Mouse (Mus musculus) heart, embryonic 15.5 days (tissue): ENCODE measurements around the gene Usp12. TPM values are rescaled to one million over a fixed set of nuclear protein-coding genes. Genes with fewer than 3 reads are reported as not detected.
"Not testable (repeated sequence)": the region's sequence is repeated elsewhere in the genome, so short reads cannot be mapped to it uniquely, and the experiment has no call there.

Source experiments
- ATAC-seq: fragments of 200-750 bp; cut with Nextera tagmentation; replicated peaks from 2 replicates; pipeline ENCODE4 v1.8.0; 2017; ENCODE audit warnings: low read depth, moderate TSS enrichment; ENCODE audit not compliant: insufficient number of reproducible peaks, insufficient read depth, low FRiP score
- H3K27ac ChIP-seq: fragments of 300-500 bp; sonication (generic); 2 replicates; pipeline ENCODE4 v1.5.1; 2015; ENCODE audit warnings: mild to moderate bottlenecking, inconsistent platforms
- H3K27me3 ChIP-seq: fragments of 300-500 bp; sonication (generic); 2 replicates; pipeline ENCODE4 v1.6.1; 2015; ENCODE audit warnings: inconsistent platforms
- H3K36me3 ChIP-seq: fragments of 300-500 bp; sonication (generic); 2 replicates; pipeline ENCODE4 v1.6.1; 2015; ENCODE audit warnings: mild to moderate bottlenecking, inconsistent platforms
- H3K4me1 ChIP-seq: fragments of 300-500 bp; sonication (generic); replicated peaks from 2 replicates; pipeline ENCODE4 v1.6.1; 2015; ENCODE audit warnings: inconsistent platforms
- H3K4me2 ChIP-seq: fragments of 300-500 bp; sonication (generic); 2 replicates; pipeline ENCODE4 v1.6.1; 2015; ENCODE audit warnings: inconsistent platforms, mild to moderate bottlenecking, moderate library complexity
- H3K4me3 ChIP-seq: fragments of 300-500 bp; sonication (generic); 2 replicates; pipeline ENCODE4 v1.5.1; 2015; ENCODE audit warnings: mild to moderate bottlenecking, inconsistent platforms
- H3K9ac ChIP-seq: fragments of 300-500 bp; sonication (generic); 2 replicates; pipeline ENCODE4 v1.6.1; 2015; ENCODE audit warnings: mild to moderate bottlenecking, inconsistent platforms
- H3K9me3 ChIP-seq: fragments of 300-500 bp; sonication (generic); replicated peaks from 2 replicates; pipeline ENCODE4 v1.6.1; 2016; ENCODE audit warnings: inconsistent platforms
- WGBS: fragments of 180-500 bp; shearing (Covaris S2); methylation state at CpG from one replicate; pipeline ENCODE4 v1.1.7; 2015; ENCODE audit warnings: mixed read lengths; 5-methylcytosine and 5-hydroxymethylcytosine counted together
- polyA plus RNA-seq: library from polyadenylated mRNA; unstranded; fragments of >200 nt; fragmentation: Nextera tagmentation; extraction: Ambion mirVana; gene quantifications from 2 replicates; pipeline ENCODE4 v1.2.1, GENCODE M21; 2015

The Usp12 gene
- polyA plus RNA-seq, 1 experiment from 2014 or later, result 9.0 TPM

GRCm38 (mm10) chr5:146736970-146737495 is 57.8 kb downstream of the Usp12 start:
- Histone ChIP-seq H3K27me3 (no peaks in the 10 kb centered on the region), H3K4me2 (no peak overlapping the region), H3K36me3 (peaks cover 45% of the 10 kb centered on the region), H3K4me3 (no peak overlapping the region), H3K27ac (no peak overlapping the region), H3K9me3 (no peaks in the 10 kb centered on the region), H3K9ac (no peak overlapping the region), H3K4me1 (no peaks in the 10 kb centered on the region)
- no peak for ATAC-seq
- 73% methylated on average over 9 of the region's 9 CpGs for WGBS

- no peak overlapping the region for H3K4me2 ChIP-seq
- H3K27me3 ChIP-seq, result no peaks in the 10 kb centered on the region
- no peaks in the 10 kb centered on the region for H3K9me3 ChIP-seq
- H3K4me1 ChIP-seq, result no peaks in the 10 kb centered on the region
- H3K9ac ChIP-seq, result no peak overlapping the region
- no peak overlapping the region for H3K4me3 ChIP-seq
- H3K27ac ChIP-seq, result no peak overlapping the region
- no peak for ATAC-seq
- peaks cover 45% of the 10 kb centered on the region for H3K36me3 ChIP-seq
- 77% methylated on average over 18 of the region's 18 CpGs for WGBS
Measured at GRCm38 (mm10) chr5:146736348-146736747, 58.5 kb downstream of the Usp12 start.

DNA sequence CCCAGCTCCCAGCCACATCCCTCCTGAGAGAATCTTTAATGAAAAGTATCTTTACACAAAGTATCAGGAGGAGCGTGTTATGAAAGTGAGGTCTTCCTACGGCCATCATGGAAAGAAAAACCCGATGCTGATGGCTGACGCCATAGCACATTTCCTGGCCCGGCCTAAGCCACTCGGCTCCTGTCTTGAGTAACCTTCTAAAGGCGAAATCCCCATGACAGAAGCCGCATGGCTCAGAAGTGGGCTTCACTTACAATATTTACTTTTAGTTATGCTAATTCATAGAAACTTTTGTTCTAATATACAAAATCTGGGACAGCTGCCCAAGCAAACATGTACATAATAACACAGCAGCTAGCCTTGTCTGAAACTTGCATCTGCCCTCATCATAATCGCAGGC is 59.8 kb downstream of the Usp12 start:
- WGBS, result 94% methylated on average over 1 of the region's 9 CpGs
- not testable (repeated sequence) for ATAC-seq

DNA sequence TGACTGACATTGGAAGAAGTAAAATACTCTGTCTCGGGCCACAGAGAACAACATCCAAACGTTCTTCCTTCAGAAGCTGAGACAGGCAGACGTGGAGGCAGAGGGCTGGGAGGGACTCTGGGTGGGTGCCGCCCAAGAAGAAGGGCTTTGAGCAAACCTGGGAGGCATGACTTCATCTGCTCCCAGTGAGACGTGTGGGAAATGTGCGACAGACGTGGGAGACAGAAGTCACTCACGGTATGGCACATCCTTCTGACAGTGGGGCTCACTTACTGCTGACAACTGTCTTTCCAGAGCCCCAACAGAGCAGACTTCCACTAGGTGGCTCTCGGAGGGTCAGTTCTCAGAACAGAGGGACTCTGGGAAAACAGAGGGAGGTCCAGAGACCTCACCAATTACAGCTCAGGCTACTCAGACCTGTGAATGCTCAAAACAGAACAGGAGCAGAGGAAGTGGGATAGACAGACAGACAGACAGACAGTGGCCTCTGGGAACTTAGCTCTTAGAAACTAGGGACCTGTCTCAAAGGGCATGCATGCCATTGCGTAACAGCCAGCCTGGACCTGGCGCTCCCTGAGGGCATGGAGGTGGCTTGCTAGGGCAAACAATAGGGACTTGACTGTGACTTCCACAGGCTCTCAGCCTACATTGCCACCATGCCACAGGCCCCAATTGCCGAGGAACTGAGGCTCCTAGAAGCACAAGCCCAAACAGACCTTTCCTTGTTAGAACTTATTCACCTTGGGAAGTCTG is 60.7 kb downstream of the Usp12 start:
- Histone ChIP-seq H3K4me2 (no peak overlapping the region), H3K4me1 (no peaks in the 10 kb centered on the region), H3K27ac (no peak overlapping the region), H3K9me3 (no peaks in the 10 kb centered on the region), H3K27me3 (no peaks in the 10 kb centered on the region), H3K36me3 (peaks cover 31% of the 10 kb centered on the region), H3K4me3 (no peak overlapping the region), H3K9ac (no peak overlapping the region)
- 74% methylated on average over 12 of the region's 12 CpGs for WGBS
- ATAC-seq, result no peak

More for the DNA sequence above, 59.8 kb downstream of the Usp12 start:
- H3K9me3 ChIP-seq, H3K27ac ChIP-seq, H3K4me2 ChIP-seq, H3K4me3 ChIP-seq, H3K4me1 ChIP-seq, H3K9ac ChIP-seq, H3K27me3 ChIP-seq: not testable (repeated sequence)
- peaks cover 41% of the 10 kb centered on the region for H3K36me3 ChIP-seq

DNA sequence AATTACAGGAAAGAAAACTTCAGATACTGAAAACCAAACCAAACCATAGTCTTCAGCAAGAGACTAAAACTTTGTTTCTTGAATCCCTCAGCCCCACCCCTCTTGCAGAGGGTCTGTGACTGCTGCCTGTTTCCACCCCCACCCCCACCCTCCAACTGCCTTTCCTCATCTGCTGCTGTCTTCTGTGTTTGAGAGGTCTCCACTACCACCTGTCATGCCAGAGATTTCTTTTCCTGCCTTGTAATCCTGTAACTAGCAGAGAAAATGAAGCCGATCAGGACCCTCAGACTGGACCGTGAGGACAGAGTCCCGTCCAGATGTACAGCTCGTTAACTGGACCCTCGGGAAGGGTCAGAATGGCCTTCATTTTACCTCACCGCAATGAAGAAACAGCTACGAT is 61.4 kb downstream of the Usp12 start:
- WGBS, result 87% methylated on average over 7 of the region's 7 CpGs
- H3K4me3 ChIP-seq, result no peak overlapping the region
- no peaks in the 10 kb centered on the region for H3K9me3 ChIP-seq
- no peak overlapping the region for H3K9ac ChIP-seq
- H3K4me1 ChIP-seq, result no peaks in the 10 kb centered on the region
- no peak for ATAC-seq
- H3K4me2 ChIP-seq, result no peak overlapping the region
- no peak overlapping the region for H3K27ac ChIP-seq
- H3K27me3 ChIP-seq, result no peaks in the 10 kb centered on the region
- peaks cover 28% of the 10 kb centered on the region for H3K36me3 ChIP-seq

DNA sequence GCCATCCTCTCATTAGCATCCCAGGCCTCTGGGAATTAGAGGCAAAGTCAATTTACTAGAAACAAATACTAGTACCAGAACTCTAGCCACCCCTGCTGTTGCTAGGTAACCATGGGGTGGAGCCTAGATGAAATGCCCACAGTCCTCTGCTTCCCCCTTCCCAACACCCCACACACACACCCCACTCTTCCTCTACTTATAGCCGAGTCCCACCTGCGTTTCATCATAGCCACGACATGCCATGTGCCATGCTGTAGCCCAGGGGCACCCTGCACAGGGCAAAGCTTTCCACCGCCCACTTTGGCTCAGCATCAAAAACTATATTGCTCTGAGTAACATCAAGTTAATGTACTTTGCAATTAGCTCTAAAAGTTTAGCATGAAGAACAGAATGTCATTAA is 67.8 kb downstream of the Usp12 start:
- Histone ChIP-seq H3K9ac (no peak overlapping the region), H3K4me3 (no peak overlapping the region), H3K9me3 (no peaks in the 10 kb centered on the region), H3K36me3 (no peaks in the 10 kb centered on the region), H3K4me2 (no peak overlapping the region), H3K27ac (no peak overlapping the region), H3K27me3 (no peaks in the 10 kb centered on the region), H3K4me1 (peaks cover 6% of the 10 kb centered on the region)
- ATAC-seq, result no peak
- WGBS, result 85% methylated on average over 4 of the region's 4 CpGs

DNA sequence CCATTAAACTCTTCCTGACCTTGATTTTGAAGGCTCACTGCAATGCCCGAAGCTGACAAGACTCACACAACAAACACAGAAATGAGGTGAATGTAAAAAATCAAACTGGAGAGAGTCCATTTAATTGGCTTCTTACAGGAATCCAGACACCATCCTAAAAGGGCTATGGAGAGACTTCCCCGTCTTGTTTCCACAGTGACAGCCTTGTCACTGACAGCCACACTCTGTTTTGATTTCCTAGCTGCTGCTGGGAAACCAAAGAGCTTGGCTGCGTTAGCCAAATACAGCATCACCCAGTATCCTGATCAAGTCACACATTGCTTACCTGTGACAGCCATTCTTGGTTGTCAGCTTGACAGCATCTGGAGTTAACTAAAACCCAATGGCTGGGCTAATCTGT is 69.8 kb downstream of the Usp12 start:
- Histone ChIP-seq H3K9me3 (no peaks in the 10 kb centered on the region), H3K4me2 (no peak overlapping the region), H3K27ac (no peak overlapping the region), H3K27me3 (no peaks in the 10 kb centered on the region), H3K36me3 (no peaks in the 10 kb centered on the region), H3K4me1 (peaks cover 8% of the 10 kb centered on the region), H3K9ac (no peak overlapping the region), H3K4me3 (no peak overlapping the region)
- no peak for ATAC-seq
- WGBS, result 32% methylated on average over 3 of the region's 3 CpGs

DNA sequence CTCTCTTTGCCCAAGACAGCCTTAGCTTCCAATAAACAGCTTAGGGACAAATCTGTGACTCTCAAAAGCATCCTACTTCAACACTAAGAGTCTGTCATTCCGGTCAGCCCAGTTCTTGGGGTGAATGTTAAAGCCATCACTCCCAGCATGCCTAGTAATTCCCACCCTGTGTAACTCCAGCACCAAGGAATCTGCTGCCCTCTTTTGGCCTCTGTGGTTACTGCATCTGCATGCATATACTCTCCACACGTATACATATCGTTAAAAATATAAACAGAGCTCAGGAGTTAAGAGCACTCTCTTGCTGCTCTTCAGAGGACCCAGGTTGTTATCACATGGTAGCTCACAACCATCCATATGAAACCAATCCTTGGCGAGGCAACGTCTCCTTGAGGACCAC is 71.4 kb downstream of the Usp12 start:
- Histone ChIP-seq H3K4me3 (no peak overlapping the region), H3K27me3 (no peaks in the 10 kb centered on the region), H3K9me3 (no peaks in the 10 kb centered on the region), H3K4me2 (no peak overlapping the region), H3K27ac (no peak overlapping the region), H3K36me3 (no peaks in the 10 kb centered on the region), H3K4me1 (peaks cover 8% of the 10 kb centered on the region), H3K9ac (no peak overlapping the region)
- 92% methylated on average over 5 of the region's 5 CpGs for WGBS
- no peak for ATAC-seq

DNA sequence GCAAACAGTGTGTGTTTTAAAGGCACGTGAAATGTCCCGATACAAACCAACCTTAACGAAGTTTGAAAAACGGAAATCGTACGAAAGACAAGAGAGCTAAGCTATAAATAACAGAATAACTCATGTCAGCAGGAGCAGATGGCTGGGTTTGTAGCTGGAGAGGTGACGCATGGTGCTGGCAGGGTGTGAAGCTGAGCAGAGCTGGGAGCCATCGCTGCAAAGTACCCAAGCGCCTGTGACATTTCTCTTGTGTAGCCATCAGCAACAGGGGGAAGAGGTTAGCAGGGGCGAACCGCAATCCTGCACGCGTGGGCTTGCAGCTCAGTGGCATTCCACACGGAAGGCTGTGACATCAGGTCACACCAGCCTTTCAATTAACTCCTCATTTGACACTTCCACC is 72.6 kb downstream of the Usp12 start:
- H3K9me3 ChIP-seq, result no peaks in the 10 kb centered on the region
- no peak for ATAC-seq
- H3K36me3 ChIP-seq, result no peaks in the 10 kb centered on the region
- H3K9ac ChIP-seq, result 0 out of 2 replicates have a peak overlapping the region, but pooled peaks have one; percentile 9
- no peaks in the 10 kb centered on the region for H3K27me3 ChIP-seq
- peaks cover 8% of the 10 kb centered on the region for H3K4me1 ChIP-seq
- H3K4me3 ChIP-seq, result no peak overlapping the region
- H3K27ac ChIP-seq, result no peak overlapping the region
- WGBS, result 31% methylated on average over 14 of the region's 14 CpGs
- peak overlapping the region; percentile 34 for H3K4me2 ChIP-seq

DNA sequence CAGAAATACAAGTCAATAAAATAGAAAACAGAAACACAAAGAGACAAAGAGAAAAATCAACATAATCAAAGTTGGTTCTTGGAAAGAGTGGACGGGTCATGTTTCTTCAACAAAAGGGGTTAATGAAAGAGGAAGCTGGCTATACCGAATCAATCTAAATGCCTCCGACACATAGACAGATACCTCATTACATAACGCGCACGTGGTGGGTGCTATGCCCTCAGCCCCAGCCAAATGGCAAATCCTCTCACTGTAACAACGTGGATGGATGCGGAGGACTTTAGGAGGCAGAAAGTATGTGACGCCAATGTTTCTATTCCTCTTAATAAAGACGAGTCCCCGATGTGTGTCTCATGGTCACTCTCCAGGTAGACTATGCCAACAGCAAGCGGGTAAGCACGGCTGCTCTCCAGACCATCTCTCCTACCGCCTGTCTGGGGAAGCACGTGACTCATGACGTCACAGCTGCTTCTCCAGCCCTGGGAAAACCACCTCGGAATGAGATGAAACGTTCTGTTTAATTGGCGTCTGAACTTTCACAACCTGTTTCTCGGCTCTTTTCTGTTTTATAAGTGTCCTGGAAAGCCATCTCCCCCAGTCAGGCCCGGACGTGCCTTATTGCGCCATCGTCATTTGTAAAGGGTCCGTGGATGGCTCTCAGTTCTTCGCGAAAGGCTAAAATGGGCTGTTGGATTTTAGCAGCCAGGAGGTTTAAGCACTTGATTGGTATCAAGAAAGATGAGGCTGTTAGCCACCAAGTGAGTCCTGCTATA is 75.0 kb downstream of the Usp12 start:
- ATAC-seq, result no peak
- Histone ChIP-seq H3K4me1 (peaks cover 8% of the 10 kb centered on the region), H3K36me3 (no peaks in the 10 kb centered on the region), H3K4me2 (no peak overlapping the region), H3K27ac (no peak overlapping the region), H3K27me3 (no peaks in the 10 kb centered on the region), H3K9me3 (no peaks in the 10 kb centered on the region), H3K4me3 (no peak overlapping the region), H3K9ac (no peak overlapping the region)
- 83% methylated on average over 27 of the region's 27 CpGs for WGBS

DNA sequence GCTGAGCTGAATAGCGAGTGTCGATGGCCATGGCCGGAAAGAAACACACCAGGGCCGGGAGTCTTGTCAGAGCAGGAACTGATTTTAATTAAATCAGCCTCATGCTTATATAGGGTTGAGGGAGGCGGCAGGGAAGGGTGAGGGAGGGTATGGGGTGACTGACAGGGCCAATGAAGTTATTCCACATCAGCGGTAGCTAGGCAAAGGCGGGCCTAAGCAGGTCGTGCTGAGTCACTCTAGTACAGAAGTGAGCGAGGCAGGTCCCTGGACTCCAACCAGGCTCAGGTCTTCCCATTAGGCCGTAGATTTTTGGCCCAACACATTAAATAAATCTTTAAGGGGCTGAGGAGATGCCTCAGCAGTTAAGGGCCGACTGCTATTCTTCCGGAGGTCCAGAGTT is 81.0 kb downstream of the Usp12 start:
- H3K4me1 ChIP-seq, result no peaks in the 10 kb centered on the region
- H3K9me3 ChIP-seq, result no peaks in the 10 kb centered on the region; the same call in 1 of the 2 replicates
- WGBS, result 90% methylated on average over 12 of the region's 12 CpGs
- no peaks in the 10 kb centered on the region for H3K27me3 ChIP-seq
- H3K4me3 ChIP-seq, result no peak overlapping the region
- H3K27ac ChIP-seq, result no peak overlapping the region
- H3K9ac ChIP-seq, result no peak overlapping the region
- H3K4me2 ChIP-seq, result no peak overlapping the region
- ATAC-seq, result no peak
- no peaks in the 10 kb centered on the region for H3K36me3 ChIP-seq
